Mouse (Mus musculus): ENCODE measurements around the gene Clstn1.
A peak's percentile ranks its signal among the peaks of the same experiment; 100 is the strongest.

Clstn1 gene

GRCm38 (mm10) chr4:149567432-149568026 lies 18.7 kb upstream of the Clstn1 start:
- DNase-seq (ENCODE audit: low read depth, low spot score), result no peak

GRCm38 (mm10) chr4:149568622-149569021 lies 17.6 kb upstream of the Clstn1 start:
- no peak for DNase-seq (ENCODE audit: low read depth, low spot score)

- DNase-seq (ENCODE audit: low read depth, low spot score), result no peak
Measured at GRCm38 (mm10) chr4:149569781-149570497, 16.3 kb upstream of the Clstn1 start.

- DNase-seq (ENCODE audit: low read depth, low spot score), result no peak
Measured at GRCm38 (mm10) chr4:149570498-149570863, 15.8 kb upstream of the Clstn1 start.

- no peak for DNase-seq (ENCODE audit: low read depth, low spot score)
Measured at GRCm38 (mm10) chr4:149571209-149571608, 15.1 kb upstream of the Clstn1 start.

- DNase-seq (ENCODE audit: low read depth, low spot score), result no peak
Measured at GRCm38 (mm10) chr4:149571651-149572149, 14.6 kb upstream of the Clstn1 start.

GRCm38 (mm10) chr4:149572446-149572845 lies 13.8 kb upstream of the Clstn1 start:
- DNase-seq (ENCODE audit: low read depth, low spot score), result no peak

GRCm38 (mm10) chr4:149572851-149573250 lies 13.4 kb upstream of the Clstn1 start:
- no peak for DNase-seq (ENCODE audit: low read depth, low spot score)

GRCm38 (mm10) chr4:149574391-149574821 lies 11.9 kb upstream of the Clstn1 start:
- DNase-seq (ENCODE audit: low read depth, low spot score), result no peak

- no peak for DNase-seq (ENCODE audit: low read depth, low spot score)
Measured at GRCm38 (mm10) chr4:149576061-149576460, 10.2 kb upstream of the Clstn1 start.

GRCm38 (mm10) chr4:149576993-149577548 lies 9.2 kb upstream of the Clstn1 start:
- no peak for DNase-seq (ENCODE audit: low read depth, low spot score)

GRCm38 (mm10) chr4:149578085-149578681 lies 8.1 kb upstream of the Clstn1 start:
- no peak for DNase-seq (ENCODE audit: low read depth, low spot score)

GRCm38 (mm10) chr4:149578831-149579230 lies 7.4 kb upstream of the Clstn1 start:
- DNase-seq (ENCODE audit: low read depth, low spot score), result no peak

- DNase-seq (ENCODE audit: low read depth, low spot score), result no peak
Measured at GRCm38 (mm10) chr4:149585236-149585635, 1.0 kb upstream of the Clstn1 start.

GRCm38 (mm10) chr4:149586783-149587595 lies 721 bp downstream of the Clstn1 start:
- peak; percentile 20 for DNase-seq (ENCODE audit: low read depth, low spot score)

GRCm38 (mm10) chr4:149587596-149588168 lies 1.4 kb downstream of the Clstn1 start:
- no peak for DNase-seq (ENCODE audit: low read depth, low spot score)

- DNase-seq (ENCODE audit: low read depth, low spot score), result no peak
Measured at GRCm38 (mm10) chr4:149590200-149590599, 3.9 kb downstream of the Clstn1 start.

GRCm38 (mm10) chr4:149591486-149591885 lies 5.2 kb downstream of the Clstn1 start:
- no peak for DNase-seq (ENCODE audit: low read depth, low spot score)

- DNase-seq (ENCODE audit: low read depth, low spot score), result no peak
Measured at GRCm38 (mm10) chr4:149594913-149595581, 8.8 kb downstream of the Clstn1 start.

- no peak for DNase-seq (ENCODE audit: low read depth, low spot score)
Measured at GRCm38 (mm10) chr4:149597641-149598208, 11.5 kb downstream of the Clstn1 start.

Measured in CD4-positive helper T cell, adult 2 months (primary cell).